8 mouse cellular contexts compared by ENCODE assay signal in genomic region chr3:96707903-96708683, GRCm38 (mm10). TPM values are rescaled to one million over a fixed set of nuclear protein-coding genes. Genes with fewer than 3 reads are reported as not detected.
DNase-seq lines count a peak whose midpoint lies in the region; ATAC-seq lines count a peak whose summit lies in the region.

TSS of gene Nudt17 (minus strand) at chr3:96708562.

- peak within 1 kb of the TSS; percentile 74 for H3K4me3 ChIP-seq in brown adipose tissue, adult 24 weeks (ENCODE audit: insufficient read depth, low read depth, low read length)
- peak within 1 kb of the TSS; percentile 47 to 57 for H3K4me3 ChIP-seq in heart, embryonic 14.5 days (ENCODE audit: control insufficient read depth in 1 of 2, insufficient read depth in 1 of 2, low read depth in 1 of 2, low read length in 2 of 2)
- peak within 1 kb of the TSS; percentile 48 for H3K4me3 ChIP-seq in liver, embryonic 13.5 days (replicated peaks)

- peak within 1 kb of the TSS; percentile 76 for H3K9ac ChIP-seq in heart, embryonic 14.5 days (ENCODE audit: low read length)
- peak within 1 kb of the TSS; percentile 56 for H3K9ac ChIP-seq in liver, embryonic 13.5 days

- H3K4me1 ChIP-seq in brown adipose tissue, adult 24 weeks (ENCODE audit: control insufficient read depth, insufficient read depth, insufficient read length, low read length) = no peaks in the 10 kb centered on the region
- H3K4me1 ChIP-seq in heart, embryonic 14.5 days (ENCODE audit: control insufficient read depth in 2 of 2, insufficient read depth in 2 of 2, low read length in 2 of 2) = peaks cover 0 to 6% of the 10 kb centered on the region in 2 experiments; a peak in 2 of 4 replicates
- peaks cover 13% of the 10 kb centered on the region for H3K4me1 ChIP-seq in liver, embryonic 13.5 days (replicated peaks)

- H3K27ac ChIP-seq in brown adipose tissue, adult 24 weeks (replicated peaks; ENCODE audit: low read depth, low read length) = no peak within 1 kb of the TSS
- no peak within 1 kb of the TSS for H3K27ac ChIP-seq in heart, embryonic 14.5 days (replicated peaks in 1 of 2; ENCODE audit: control insufficient read depth in 1 of 2, insufficient read depth in 1 of 2, low read depth in 2 of 2, low read length in 2 of 2)
- H3K27ac ChIP-seq in liver, embryonic 13.5 days = no peak within 1 kb of the TSS

- H3K4me2 ChIP-seq in heart, embryonic 14.5 days (ENCODE audit: low read length) = peak within 1 kb of the TSS; percentile 93
- peak within 1 kb of the TSS; percentile 68 for H3K4me2 ChIP-seq in liver, embryonic 13.5 days

- 6% methylated on average over 42 of the region's 42 CpGs for WGBS in heart, embryonic 14.5 days
- 5% methylated on average over 42 of the region's 42 CpGs for WGBS in liver, embryonic 13.5 days (ENCODE audit: insufficient replicate concordance)

- ATAC-seq in CD4-positive, CD25-positive, alpha-beta regulatory T cell, adult 4 months = peak; percentile 77
- peak; percentile 85 for ATAC-seq in erythroid progenitor cell, adult 5-6 weeks (replicated peaks; ENCODE audit: low FRiP score, poor library complexity, severe bottlenecking)
- ATAC-seq in heart, embryonic 14.5 days (ENCODE audit: insufficient number of reproducible peaks, insufficient read depth, low FRiP score, low read depth) = peak; percentile 74
- ATAC-seq in liver, embryonic 13.5 days (ENCODE audit: low read depth) = peak; percentile 84

- H3K9me3 ChIP-seq in heart, embryonic 14.5 days (ENCODE audit: control insufficient read depth, low read length) = no peaks in the 10 kb centered on the region
- H3K9me3 ChIP-seq in liver, embryonic 13.5 days (replicated peaks) = no peaks in the 10 kb centered on the region

- H3K27me3 ChIP-seq in heart, embryonic 14.5 days (ENCODE audit: control insufficient read depth, insufficient read depth, low read length) = no peaks in the 10 kb centered on the region
- H3K27me3 ChIP-seq in liver, embryonic 13.5 days = peaks cover 22% of the 10 kb centered on the region
- H3K27me3 ChIP-seq in splenic B cell, adult 2 months (ENCODE audit: control insufficient read depth, insufficient read depth, low read length, poor library complexity, severe bottlenecking) = no peaks in the 10 kb centered on the region

- peak; percentile 93 for DNase-seq in kidney, postnatal 10 days
- peak; percentile 66 for DNase-seq in liver, embryonic 13.5 days
- peak; percentile 63 to 69 for DNase-seq in natural killer cell, adult 2 months (ENCODE audit: low spot score in 2 of 2)
- peak; percentile 81 for DNase-seq in splenic B cell, adult 2 months (ENCODE audit: low read depth, low spot score)

- peaks cover 57% of the 10 kb centered on the region for H3K36me3 ChIP-seq in heart, embryonic 14.5 days (ENCODE audit: control insufficient read depth, insufficient read depth, low read length)
- H3K36me3 ChIP-seq in liver, embryonic 13.5 days = peaks cover 46% of the 10 kb centered on the region
- peaks cover 4% of the 10 kb centered on the region for H3K36me3 ChIP-seq in splenic B cell, adult 2 months (ENCODE audit: control insufficient read depth, insufficient read depth, low read length, poor library complexity, severe bottlenecking)

RNA-seq across cellular contexts. Expression of gene Nudt17, which starts in this region (rescaled TPM):
- 1 to 10 TPM in 1 of 2 experiments, under 1 TPM in 1; 0.87 to 1.9 TPM for polyA plus RNA-seq in CD4-positive, CD25-positive, alpha-beta regulatory T cell, adult 4 months (2017; shearing (Covaris generic))
- 4.4 and 5.3 TPM in 2 replicates for polyA plus RNA-seq in brown adipose tissue, adult 24 weeks (2012; ENCODE audit: insufficient read depth, insufficient read length, missing spikeins)
- not detected in 2 replicates for total RNA-seq in erythroid progenitor cell, adult 5-6 weeks (2015; ENCODE audit: low replicate concordance)
- 2.3 TPM in 1 of 2 replicates, not detected in the other for total RNA-seq in erythroid progenitor cell, adult 5-6 weeks (2017; ENCODE audit: low replicate concordance)
- polyA plus RNA-seq in heart, embryonic 14.5 days (2014; fragmentation: Nextera tagmentation; extraction: Ambion mirVana) = 8.0 and 8.8 TPM in 2 replicates
- 0.94 and 1.0 TPM in 2 replicates for polyA plus RNA-seq in liver, embryonic 13.5 days (2015; fragmentation: Nextera tagmentation; extraction: Ambion mirVana)
